Mouse (Mus musculus) intestine, embryonic 16.5 days (tissue): Measurements from ENCODE around the gene Slc45a3. TPM values are rescaled to one million over a fixed set of nuclear protein-coding genes. Genes with fewer than 3 reads are reported as not detected.

ENCODE experiments used
- ATAC-seq: fragments of 200-750 bp; cut with Nextera tagmentation; 2 replicates; pipeline ENCODE4 v1.8.0; 2017; ENCODE audit warnings: moderate TSS enrichment, moderate library complexity
- H3K27ac ChIP-seq: fragments of 300-500 bp; sonication (generic); 2 replicates; pipeline ENCODE4 v1.5.1; 2014; ENCODE audit warnings: mild to moderate bottlenecking, low read length
- H3K27me3 ChIP-seq: fragments of 300-500 bp; sonication (generic); replicated peaks from 2 replicates; pipeline ENCODE4 v1.6.1; 2014; ENCODE audit warnings: low read length, control low read depth, mixed read lengths; ENCODE audit not compliant: control insufficient read depth, insufficient read depth
- H3K36me3 ChIP-seq: fragments of 300-500 bp; sonication (generic); 2 replicates; pipeline ENCODE4 v1.6.1; 2014; ENCODE audit warnings: low read length, control low read depth; ENCODE audit not compliant: control insufficient read depth, insufficient read depth
- H3K4me1 ChIP-seq: fragments of 300-500 bp; sonication (generic); 2 replicates; pipeline ENCODE4 v1.6.1; 2014; ENCODE audit warnings: low read length, control low read depth, mixed read lengths; ENCODE audit not compliant: control insufficient read depth, insufficient read depth
- H3K4me2 ChIP-seq: fragments of 300-500 bp; sonication (generic); 2 replicates; pipeline ENCODE4 v1.6.1; 2014; ENCODE audit warnings: low read depth, low read length, control low read depth
- H3K4me3 ChIP-seq: fragments of 300-500 bp; sonication (generic); 2 replicates; pipeline ENCODE4 v1.5.1; 2014; ENCODE audit warnings: mild to moderate bottlenecking, low read length
- H3K9ac ChIP-seq: fragments of 300-500 bp; sonication (generic); 2 replicates; pipeline ENCODE4 v1.6.1; 2014; ENCODE audit warnings: low read depth, low read length
- H3K9me3 ChIP-seq: fragments of 300-500 bp; sonication (generic); 2 replicates; pipeline ENCODE4 v1.6.1; 2016; ENCODE audit warnings: low read length, control low read depth; ENCODE audit not compliant: control insufficient read depth
- WGBS: fragments of 180-500 bp; shearing (Covaris S2); extraction: QIAGEN DNeasy Blood & Tissue Kit; methylation state at CpG from one replicate; pipeline ENCODE4 v1.1.7; 2014; 5-methylcytosine and 5-hydroxymethylcytosine counted together
- polyA plus RNA-seq: library from polyadenylated mRNA; unstranded; fragments of >200 nt; fragmentation: Nextera tagmentation; extraction: Ambion mirVana; gene quantifications from 2 replicates; pipeline ENCODE4 v1.2.1, GENCODE M21; 2015

Slc45a3 gene
- polyA plus RNA-seq, 1 experiment from 2014 or later: 2.5 TPM

DNA sequence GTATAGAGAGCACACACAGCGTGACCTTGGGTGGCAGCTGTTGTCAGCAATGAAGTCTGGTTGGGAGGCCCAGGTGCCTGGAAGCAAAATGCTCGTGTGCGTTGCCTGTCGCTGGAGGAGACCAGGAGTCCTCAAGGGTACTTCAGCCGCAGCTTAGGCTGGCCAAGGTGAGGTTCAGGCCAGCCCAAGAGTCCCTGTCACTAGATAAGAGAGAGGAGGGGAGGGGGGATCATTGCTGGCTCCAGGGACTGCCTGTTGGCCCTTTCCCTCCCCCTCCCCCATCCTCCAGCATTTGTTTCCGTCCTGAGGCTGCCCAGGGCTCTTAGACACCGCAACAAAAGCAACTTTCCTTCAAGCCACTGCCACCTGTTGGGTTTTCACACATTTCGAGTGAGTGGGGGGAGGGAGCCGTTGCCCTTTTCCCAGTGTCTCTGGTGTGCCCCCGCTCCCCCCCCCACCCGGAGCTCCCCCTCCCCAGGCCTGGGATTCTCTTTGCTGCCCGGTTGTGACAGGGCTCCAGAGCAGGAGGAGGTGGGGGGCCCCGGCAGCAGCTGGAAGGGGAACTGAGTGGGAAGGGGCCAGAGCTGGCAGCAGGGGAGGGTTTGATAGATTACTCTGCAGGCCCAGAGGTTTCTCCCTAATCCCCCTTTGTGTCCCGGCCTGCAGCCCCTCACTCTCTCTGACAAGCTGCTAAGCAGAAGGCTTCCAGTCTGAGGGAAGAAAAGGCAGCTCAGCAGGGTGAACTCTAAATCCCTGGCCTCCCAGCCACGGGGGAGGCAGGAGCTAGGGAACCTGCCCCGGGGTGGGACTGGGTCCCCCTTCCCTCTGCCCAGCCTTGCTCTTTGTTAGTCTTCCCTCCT, 8.1 kb downstream of the Slc45a3 start:
- no peak for ATAC-seq
- Histone ChIP-seq H3K27ac (no peak overlapping the region), H3K36me3 (no peaks in the 10 kb centered on the region), H3K4me2 (no peak overlapping the region), H3K9me3 (no peaks in the 10 kb centered on the region), H3K4me1 (peaks cover 23% of the 10 kb centered on the region), H3K9ac (peak overlapping the region; percentile 29; the same call in 1 of the 2 replicates), H3K27me3 (0 out of 2 replicates have a peak, but pooled peaks cover 2% of the 10 kb centered on the region), H3K4me3 (no peak overlapping the region; the same call in 1 of the 2 replicates)
- 20% methylated on average over 16 of the region's 16 CpGs for WGBS

DNA sequence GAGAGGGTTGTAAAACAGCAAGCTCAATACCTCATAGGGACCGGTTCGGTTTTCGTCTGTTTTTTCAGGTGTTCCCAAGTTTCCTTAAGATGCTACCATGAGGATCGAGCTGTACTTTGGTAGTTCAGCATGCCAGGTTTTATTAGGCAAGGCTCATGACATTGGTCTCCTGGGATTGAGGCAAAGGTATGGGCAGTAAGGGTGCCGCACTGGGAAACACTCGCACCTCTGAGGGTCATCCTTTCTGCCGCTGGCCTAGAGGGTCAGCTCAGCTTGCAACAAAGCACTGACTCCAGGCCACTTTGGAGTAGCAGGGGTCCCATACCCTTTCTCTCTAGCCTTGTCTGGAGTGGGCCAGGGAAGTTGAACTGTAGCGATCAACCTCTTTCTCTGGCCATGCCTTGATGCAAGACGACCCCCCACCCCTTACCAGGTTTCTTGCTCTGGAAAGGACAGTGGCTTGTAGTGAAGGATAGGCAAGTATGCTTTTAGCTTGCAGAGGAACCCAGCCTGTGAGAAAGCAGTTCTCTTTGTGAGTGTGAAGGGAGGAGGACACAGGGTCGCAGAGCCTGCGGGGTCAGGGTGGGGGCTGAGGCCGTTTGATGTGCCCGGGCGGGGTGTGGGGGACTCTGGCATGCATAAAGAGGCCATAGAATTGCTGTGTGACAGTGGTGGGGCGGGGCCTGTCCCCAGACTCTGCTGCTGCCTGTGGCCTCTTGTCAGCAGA, 9.2 kb downstream of the Slc45a3 start:
- Histone ChIP-seq H3K9me3 (no peaks in the 10 kb centered on the region), H3K4me1 (peaks cover 23% of the 10 kb centered on the region), H3K27ac (no peak overlapping the region), H3K36me3 (no peaks in the 10 kb centered on the region), H3K4me2 (no peak overlapping the region; the same call in 1 of the 2 replicates), H3K27me3 (no peaks in the 10 kb centered on the region), H3K9ac (peak overlapping the region; percentile 32; the same call in 1 of the 2 replicates), H3K4me3 (no peak overlapping the region)
- WGBS: 42% methylated on average over 15 of the region's 15 CpGs
- ATAC-seq: peak; percentile 60

- Histone ChIP-seq H3K4me1 (peaks cover 23% of the 10 kb centered on the region), H3K4me2 (no peak overlapping the region; the same call in 1 of the 2 replicates), H3K27ac (no peak overlapping the region), H3K36me3 (no peaks in the 10 kb centered on the region), H3K9me3 (no peaks in the 10 kb centered on the region), H3K4me3 (no peak overlapping the region), H3K27me3 (no peaks in the 10 kb centered on the region), H3K9ac (peak overlapping the region; percentile 32; the same call in 1 of the 2 replicates)
- peak; percentile 24 for ATAC-seq
- WGBS: 37% methylated on average over 13 of the region's 13 CpGs
Measured at GRCm38 (mm10) chr1:131972498-131973334, 9.9 kb downstream of the Slc45a3 start.

DNA sequence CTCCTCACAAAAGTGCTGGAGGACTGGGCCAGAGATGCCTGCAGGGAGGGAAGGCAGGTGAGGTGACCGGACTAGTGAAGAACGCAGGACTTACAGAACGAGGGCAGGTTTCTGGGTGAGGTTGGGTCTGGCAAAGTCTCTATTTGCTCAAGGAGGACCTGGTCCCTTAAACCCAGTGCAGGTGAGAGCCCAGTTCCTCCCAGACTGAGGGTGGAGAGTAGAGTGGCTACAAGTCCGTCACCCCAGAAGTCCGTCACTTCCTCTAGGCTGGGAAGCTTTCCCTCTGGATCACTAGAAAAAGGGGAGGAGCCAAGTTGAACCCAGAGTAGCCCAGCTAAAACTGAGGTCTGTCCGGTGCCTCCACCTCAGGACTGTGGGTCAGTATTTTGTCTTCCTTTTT, 11.2 kb downstream of the Slc45a3 start:
- Histone ChIP-seq H3K27me3 (no peaks in the 10 kb centered on the region), H3K4me3 (no peak overlapping the region), H3K36me3 (no peaks in the 10 kb centered on the region), H3K4me2 (no peak overlapping the region), H3K4me1 (peaks cover 23% of the 10 kb centered on the region), H3K9ac (no peak overlapping the region), H3K9me3 (no peaks in the 10 kb centered on the region), H3K27ac (no peak overlapping the region)
- ATAC-seq: no peak
- 58% methylated on average over 6 of the region's 6 CpGs for WGBS

DNA sequence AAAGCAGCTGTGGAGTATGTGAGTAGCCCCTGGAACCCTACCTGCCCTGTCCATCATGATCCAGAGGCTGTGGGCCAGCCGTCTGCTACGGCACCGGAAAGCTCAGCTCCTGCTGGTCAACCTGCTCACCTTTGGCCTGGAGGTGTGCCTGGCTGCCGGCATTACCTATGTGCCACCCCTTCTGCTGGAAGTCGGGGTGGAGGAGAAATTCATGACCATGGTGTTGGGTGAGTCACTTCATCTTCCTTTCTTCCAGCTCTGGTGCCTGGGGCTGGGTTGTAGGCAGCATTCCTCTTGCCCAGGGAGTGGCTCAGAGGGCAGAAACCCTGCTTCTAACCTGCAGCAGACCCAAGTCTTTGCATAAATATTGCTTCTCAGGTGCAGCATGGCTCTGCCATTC, 14.1 kb downstream of the Slc45a3 start:
- no peak overlapping the region for H3K9ac ChIP-seq
- no peak overlapping the region for H3K4me3 ChIP-seq
- no peak overlapping the region for H3K27ac ChIP-seq

GRCm38 (mm10) chr1:131980471-131980870, 17.7 kb downstream of the Slc45a3 start:
- Histone ChIP-seq H3K36me3 (no peaks in the 10 kb centered on the region), H3K4me3 (no peak overlapping the region), H3K9me3 (no peaks in the 10 kb centered on the region), H3K9ac (no peak overlapping the region), H3K4me1 (no peaks in the 10 kb centered on the region), H3K27ac (no peak overlapping the region), H3K4me2 (no peak overlapping the region), H3K27me3 (no peaks in the 10 kb centered on the region)
- WGBS: 39% methylated on average over 2 of the region's 2 CpGs
- no peak for ATAC-seq

More for the DNA sequence above, 14.1 kb downstream of the Slc45a3 start:
- no peaks in the 10 kb centered on the region for H3K27me3 ChIP-seq
- H3K9me3 ChIP-seq: no peaks in the 10 kb centered on the region
- H3K4me2 ChIP-seq: no peak overlapping the region
- 82% methylated on average over 5 of the region's 5 CpGs for WGBS
- no peaks in the 10 kb centered on the region for H3K36me3 ChIP-seq
- peaks cover 11% of the 10 kb centered on the region; the same call in 1 of the 2 replicates for H3K4me1 ChIP-seq
- ATAC-seq: no peak

- no peak overlapping the region for H3K27ac ChIP-seq
- H3K4me1 ChIP-seq: no peaks in the 10 kb centered on the region
- no peaks in the 10 kb centered on the region for H3K27me3 ChIP-seq
- no peaks in the 10 kb centered on the region for H3K9me3 ChIP-seq
- no peaks in the 10 kb centered on the region for H3K36me3 ChIP-seq
- no peak overlapping the region for H3K4me2 ChIP-seq
- H3K4me3 ChIP-seq: no peak overlapping the region
- WGBS: 54% methylated on average over 12 of the region's 12 CpGs
- ATAC-seq: peak; percentile 74
- no peak overlapping the region for H3K9ac ChIP-seq
Measured at GRCm38 (mm10) chr1:131981378-131982013, 18.7 kb downstream of the Slc45a3 start.

DNA sequence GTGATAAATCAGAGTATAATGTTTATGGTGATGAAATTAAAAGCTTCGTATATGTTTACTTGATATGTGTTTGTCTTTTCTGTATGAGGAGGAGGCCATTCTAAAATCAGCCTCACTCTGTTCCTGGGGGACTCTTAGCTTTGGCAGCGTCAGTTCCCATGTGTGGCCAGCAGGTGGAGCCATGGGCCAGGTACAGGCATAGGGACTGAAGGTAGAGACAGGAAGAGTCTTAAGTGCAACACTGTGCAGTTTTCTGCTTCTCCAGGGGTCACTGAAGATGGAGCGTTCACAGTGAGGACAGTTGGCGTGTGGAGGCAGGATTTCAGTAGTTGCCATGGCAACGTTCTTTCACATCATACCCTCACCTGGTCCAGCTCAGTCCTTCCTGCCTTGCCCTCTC, 20.1 kb downstream of the Slc45a3 start:
- Histone ChIP-seq H3K27me3 (no peaks in the 10 kb centered on the region), H3K36me3 (no peaks in the 10 kb centered on the region), H3K27ac (no peak overlapping the region), H3K4me3 (no peak overlapping the region), H3K9ac (no peak overlapping the region), H3K4me2 (no peak overlapping the region), H3K4me1 (no peaks in the 10 kb centered on the region), H3K9me3 (no peaks in the 10 kb centered on the region)
- 10% methylated on average over 5 of the region's 5 CpGs for WGBS
- ATAC-seq: 0 out of 2 replicates have a peak, but pooled peaks have one; percentile 29
